Comparison of ENCODE assay signal across 13 mouse cellular contexts in genomic region chr4:130112299-130112698, GRCm38 (mm10). TPM values are rescaled to one million over a fixed set of nuclear protein-coding genes. Genes with fewer than 3 reads are reported as not detected.
DNase-seq lines count a peak whose midpoint lies in the region; ATAC-seq lines count a peak whose summit lies in the region.
"Had no signal": no experiment of that assay in that cellular context is flagged by ENCODE, and none has a peak within 500 bp of the region (broad histone marks: within the 10 kb centered on the region; RNA-seq: fewer than 3 reads in every experiment).

No protein-coding gene starts in this region.

- peak; percentile 13 to 17 for DNase-seq in frontal cortex, postnatal 36 days (ENCODE audit: low spot score in 2 of 2)
- DNase-seq in frontal cortex, postnatal 14 days (ENCODE audit: low spot score in 2 of 2), result no peak
- peak; percentile 43 for DNase-seq in urinary bladder, postnatal 25 days (ENCODE audit: low spot score)
- no peak for DNase-seq in urinary bladder, adult 2 months (ENCODE audit: low spot score)
- no peak for DNase-seq in testis, postnatal 14 days (ENCODE audit: low spot score)
- no peak for DNase-seq in cerebellum, adult 8-10 months
- no peak for DNase-seq in cerebellum, postnatal 25 days
- DNase-seq: B cell, adult 2 months; cerebellum, postnatal 10 days; thymus, postnatal 14 days had no signal

- no peaks in the 10 kb centered on the region for H3K9me3 ChIP-seq in liver, embryonic 12.5 days (replicated peaks)
- H3K9me3 ChIP-seq: heart, embryonic 15.5 days; limb, embryonic 10.5 days had no signal

- H3K36me3 ChIP-seq in liver, embryonic 12.5 days, result peaks cover 16% of the 10 kb centered on the region; the same call in 1 of the 2 replicates
- H3K36me3 ChIP-seq: heart, embryonic 15.5 days had no signal

- H3K4me1 ChIP-seq in liver, embryonic 12.5 days, result peaks cover 54% of the 10 kb centered on the region

- no peak overlapping the region; the same call in 1 of the 2 replicates for H3K4me2 ChIP-seq in liver, embryonic 12.5 days
- H3K4me2 ChIP-seq: heart, embryonic 15.5 days had no signal

- no peak overlapping the region for H3K9ac ChIP-seq in liver, embryonic 12.5 days
- H3K9ac ChIP-seq: heart, embryonic 15.5 days had no signal

- peak overlapping the region; percentile 41 for H3K27ac ChIP-seq in liver, embryonic 12.5 days
- H3K27ac ChIP-seq: heart, embryonic 15.5 days; limb, embryonic 10.5 days had no signal

- peak; percentile 40; the same call in 1 of the 2 replicates for ATAC-seq in liver, embryonic 12.5 days

- no peaks in the 10 kb centered on the region for H3K27me3 ChIP-seq in liver, embryonic 12.5 days (replicated peaks)
- H3K27me3 ChIP-seq: heart, embryonic 15.5 days had no signal

- H3K4me3 ChIP-seq in liver, embryonic 12.5 days, result no peak overlapping the region
- H3K4me3 ChIP-seq: heart, embryonic 15.5 days; limb, embryonic 10.5 days had no signal

- WGBS in liver, embryonic 12.5 days (ENCODE audit: insufficient replicate concordance), result 62% methylated on average over 7 of the region's 7 CpGs

RNA-seq across cellular contexts. Expression of gene Pef1, which starts 9.9 kb away (rescaled TPM):
- polyA plus RNA-seq in urinary bladder, adult 2 months (2012; rRNA removed), result 73.2 and 82.1 TPM in 2 replicates
- 41.9 and 42.5 TPM in 2 replicates for polyA plus RNA-seq in liver, embryonic 12.5 days (2016; fragmentation: Nextera tagmentation; extraction: Ambion mirVana)

RNA-seq across cellular contexts. Expression of gene Hcrtr1, which starts 26.9 kb away (rescaled TPM):
- polyA plus RNA-seq in urinary bladder, adult 2 months (2012; rRNA removed), result 18.8 and 20.0 TPM in 2 replicates
- polyA plus RNA-seq in liver, embryonic 12.5 days (2016; fragmentation: Nextera tagmentation; extraction: Ambion mirVana), result 0.12 TPM in 1 of 2 replicates, not detected in the other
- polyA plus RNA-seq: heart, embryonic 15.5 days; limb, embryonic 10.5 days had no signal

Comparison
In these comparisons a context has a peak if more than half of its experiments do, and no peak if none do; other contexts are left out.
1. DNase-seq: peak in frontal cortex, postnatal 36 days (2 of 2) and urinary bladder, postnatal 25 days (single experiment); none in frontal cortex, postnatal 14 days (0 of 2), urinary bladder, adult 2 months (single experiment), testis, postnatal 14 days (single experiment), cerebellum, adult 8-10 months (single experiment) and cerebellum, postnatal 25 days (0 of 2).
2. RNA of gene Hcrtr1, which starts 26.9 kb away (polyA plus RNA-seq): 18.8 to 20.0 TPM in urinary bladder, adult 2 months; 0.12 TPM in liver, embryonic 12.5 days; every median in the first group is over 10 times any median in the second.